Mouse (Mus musculus): ENCODE measurements around the gene Fam177a. TPM values are rescaled to one million over a fixed set of nuclear protein-coding genes. Genes with fewer than 3 reads are reported as not detected.
A peak's percentile ranks its signal among the peaks of the same experiment; 100 is the strongest.
"Not testable (repeated sequence)": the region's sequence is repeated elsewhere in the genome, so short reads cannot be mapped to it uniquely, and the experiment has no call there.

Fam177a gene
- total and polyA plus RNA-seq, 3 experiments, result 6.2 to 13.6 (median 8.0) TPM

- H3K4me3 ChIP-seq; intact Hi-C loops (cut with DNase I); H3K27me3 ChIP-seq (ENCODE audit: control insufficient read depth, insufficient read depth, low read length); H3K36me3 ChIP-seq (ENCODE audit: control insufficient read depth, insufficient read depth, low read length); H3K9ac ChIP-seq (ENCODE audit: low read depth, low read length); H3K4me1 ChIP-seq (ENCODE audit: control insufficient read depth, insufficient read depth, low read length); H3K27ac ChIP-seq; H3K79me2 ChIP-seq (replicated peaks; ENCODE audit: control insufficient read depth, insufficient read depth, low read length); DNase-seq: not testable (repeated sequence)
- no CpG with 5 or more reads among the region's 6 CpGs for WGBS
Measured at GRCm38 (mm10) chr12:55137859-55138258, 13.6 kb downstream of the Fam177a start.

GRCm38 (mm10) chr12:55154559-55155448 is 30.5 kb downstream of the Fam177a start, which contains the start of gene Srp54b:
Gene Srp54b (plus strand): TSS chr12:55155104.
- H3K79me2 ChIP-seq (replicated peaks; ENCODE audit: control insufficient read depth, insufficient read depth, low read length); H3K36me3 ChIP-seq (ENCODE audit: control insufficient read depth, insufficient read depth, low read length); H3K9ac ChIP-seq (ENCODE audit: low read depth, low read length); H3K27me3 ChIP-seq (ENCODE audit: control insufficient read depth, insufficient read depth, low read length); DNase-seq; H3K4me1 ChIP-seq (ENCODE audit: control insufficient read depth, insufficient read depth, low read length); H3K27ac ChIP-seq; intact Hi-C loops (cut with DNase I): not testable (repeated sequence)
- H3K4me3 ChIP-seq, result peak within 1 kb of the TSS; percentile 36; the same call in 1 of the 2 replicates
- WGBS, result no CpG with 5 or more reads among the region's 57 CpGs

GRCm38 (mm10) chr12:55155449-55155783 is 31.1 kb downstream of the Fam177a start:
- H3K79me2 ChIP-seq (replicated peaks; ENCODE audit: control insufficient read depth, insufficient read depth, low read length); intact Hi-C loops (cut with DNase I); H3K36me3 ChIP-seq (ENCODE audit: control insufficient read depth, insufficient read depth, low read length); H3K9ac ChIP-seq (ENCODE audit: low read depth, low read length); H3K27me3 ChIP-seq (ENCODE audit: control insufficient read depth, insufficient read depth, low read length); H3K27ac ChIP-seq; DNase-seq; H3K4me1 ChIP-seq (ENCODE audit: control insufficient read depth, insufficient read depth, low read length): not testable (repeated sequence)
- WGBS, result 0% methylated on average over 12 of the region's 24 CpGs
- H3K4me3 ChIP-seq, result peak overlapping the region; percentile 36; the same call in 1 of the 2 replicates

GRCm38 (mm10) chr12:55167034-55167557 is 42.8 kb downstream of the Fam177a start:
- intact Hi-C loops (cut with DNase I); H3K4me3 ChIP-seq; H3K9ac ChIP-seq (ENCODE audit: low read depth, low read length); H3K4me1 ChIP-seq (ENCODE audit: control insufficient read depth, insufficient read depth, low read length); H3K36me3 ChIP-seq (ENCODE audit: control insufficient read depth, insufficient read depth, low read length); DNase-seq; H3K79me2 ChIP-seq (replicated peaks; ENCODE audit: control insufficient read depth, insufficient read depth, low read length); H3K27me3 ChIP-seq (ENCODE audit: control insufficient read depth, insufficient read depth, low read length); H3K27ac ChIP-seq: not testable (repeated sequence)
- no CpG with 5 or more reads among the region's 7 CpGs for WGBS

GRCm38 (mm10) chr12:55187686-55188085 is 63.4 kb downstream of the Fam177a start:
- DNase-seq; intact Hi-C loops (cut with DNase I); H3K9ac ChIP-seq (ENCODE audit: low read depth, low read length); H3K4me3 ChIP-seq; H3K4me1 ChIP-seq (ENCODE audit: control insufficient read depth, insufficient read depth, low read length); H3K27me3 ChIP-seq (ENCODE audit: control insufficient read depth, insufficient read depth, low read length); H3K79me2 ChIP-seq (replicated peaks; ENCODE audit: control insufficient read depth, insufficient read depth, low read length); H3K27ac ChIP-seq; H3K36me3 ChIP-seq (ENCODE audit: control insufficient read depth, insufficient read depth, low read length): not testable (repeated sequence)
- WGBS, result no CpG with 5 or more reads among the region's 8 CpGs

- no CpG with 5 or more reads among the region's 5 CpGs for WGBS
- H3K4me1 ChIP-seq (ENCODE audit: control insufficient read depth, insufficient read depth, low read length); H3K27me3 ChIP-seq (ENCODE audit: control insufficient read depth, insufficient read depth, low read length); H3K27ac ChIP-seq; H3K4me3 ChIP-seq; H3K79me2 ChIP-seq (replicated peaks; ENCODE audit: control insufficient read depth, insufficient read depth, low read length); H3K9ac ChIP-seq (ENCODE audit: low read depth, low read length); DNase-seq; intact Hi-C loops (cut with DNase I); H3K36me3 ChIP-seq (ENCODE audit: control insufficient read depth, insufficient read depth, low read length): not testable (repeated sequence)
Measured at GRCm38 (mm10) chr12:55189127-55189526, 64.9 kb downstream of the Fam177a start.

Other genes with a start within 250 kb of the Fam177a start
- gene Gm20403, start 137.9 kb upstream of the Fam177a start, total RNA-seq (2021), result not detected
- not detected in 2 replicates for gene Gm20403, start 137.9 kb upstream of the Fam177a start, polyA plus RNA-seq (2012; rRNA removed)
- gene Baz1a, start 110.1 kb upstream of the Fam177a start, total RNA-seq (2021), result 1 to 10 TPM; 7.0 to 7.8 TPM
- 1.4 and 3.9 TPM in 2 replicates for gene Baz1a, start 110.1 kb upstream of the Fam177a start, polyA plus RNA-seq (2012; rRNA removed)
- 1 to 10 TPM; 7.7 to 9.3 TPM for gene 2700097O09Rik, start 44.4 kb upstream of the Fam177a start, total RNA-seq (2021)
- 8.0 and 16.1 TPM in 2 replicates for gene 2700097O09Rik, start 44.4 kb upstream of the Fam177a start, polyA plus RNA-seq (2012; rRNA removed)
- 10 to 100 TPM; 89.7 to 99.9 TPM for gene Srp54a, start 44.2 kb upstream of the Fam177a start, total RNA-seq (2021)
- 14.7 and 23.8 TPM in 2 replicates for gene Srp54a, start 44.2 kb upstream of the Fam177a start, polyA plus RNA-seq (2012; rRNA removed)
- gene Srp54b, start 30.6 kb downstream of the Fam177a start, total RNA-seq (2021), result 10 to 100 TPM; 37.8 to 39.3 TPM
- 11.3 and 25.9 TPM in 2 replicates for gene Srp54b, start 30.6 kb downstream of the Fam177a start, polyA plus RNA-seq (2012; rRNA removed)
- gene 1700047I17Rik2, start 75.1 kb downstream of the Fam177a start, total RNA-seq (2021), result 1 to 10 TPM; 1.2 to 5.4 TPM
- gene 1700047I17Rik2, start 75.1 kb downstream of the Fam177a start, polyA plus RNA-seq (2012; rRNA removed), result 1.7 TPM in 1 of 2 replicates, not detected in the other
- gene Srp54c, start 105.7 kb downstream of the Fam177a start, total RNA-seq (2021), result 10 to 100 TPM; 28.8 to 31.7 TPM
- gene Srp54c, start 105.7 kb downstream of the Fam177a start, polyA plus RNA-seq (2012; rRNA removed), result 12.1 and 23.9 TPM in 2 replicates
- gene 1110008L16Rik, start 175.1 kb downstream of the Fam177a start, total RNA-seq (2021), result 10 to 100 TPM in 1 of 2 experiments, 1 to 10 TPM in 1; 9.8 to 11.4 TPM
- 4.0 and 8.5 TPM in 2 replicates for gene 1110008L16Rik, start 175.1 kb downstream of the Fam177a start, polyA plus RNA-seq (2012; rRNA removed)
- gene Ppp2r3c, start 178.5 kb downstream of the Fam177a start, total RNA-seq (2021), result 10 to 100 TPM in 1 of 2 experiments, 1 to 10 TPM in 1; 8.0 to 11.8 TPM
- gene Ppp2r3c, start 178.5 kb downstream of the Fam177a start, polyA plus RNA-seq (2012; rRNA removed), result 2.5 and 4.4 TPM in 2 replicates